Mouse (Mus musculus): ENCODE data around the gene Sqstm1. TPM values are rescaled to one million over a fixed set of nuclear protein-coding genes. Genes with fewer than 3 reads are reported as not detected.

The Sqstm1 gene
- total RNA-seq, 2 experiments from 2014 or later: 376 to 655 TPM

DNA sequence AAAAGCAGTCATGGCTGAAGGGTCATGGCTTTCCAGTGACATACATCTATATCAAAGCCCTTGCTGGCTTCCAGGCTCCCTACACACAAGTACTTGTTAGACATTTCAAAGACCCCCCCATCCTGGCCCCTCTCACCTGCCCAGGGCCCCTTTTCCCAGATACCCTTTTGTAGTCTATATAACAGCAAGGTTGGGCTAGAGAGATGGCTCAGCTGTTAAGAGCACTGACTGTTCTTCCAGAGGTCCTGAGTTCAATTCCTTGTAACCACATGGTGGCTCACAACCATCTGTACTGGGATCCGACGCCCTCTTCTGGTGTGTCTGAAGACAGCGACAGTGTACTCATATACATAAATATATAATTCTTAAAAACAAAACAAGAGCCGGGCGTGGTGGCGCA, 4.0 kb upstream of the Sqstm1 start:
- H3K27ac ChIP-seq: no peak overlapping the region; the same call in 1 of the 2 replicates
- no peak for DNase-seq
- intact Hi-C loops (cut with DNase I): no loop called here
- H3K4me3 ChIP-seq: no peak overlapping the region
- no peak for TF ChIP-seq CTCF (IDR thresholded peaks at IDR 0.05)

- no peak for TF ChIP-seq CTCF (IDR thresholded peaks at IDR 0.05)
- peak overlapping the region; percentile 100 for H3K27ac ChIP-seq
- peak overlapping the region; percentile 77 for H3K4me3 ChIP-seq
- intact Hi-C loops (cut with DNase I): no loop called here
- DNase-seq: peak; percentile 91
These were observed 2.5 kb upstream of the Sqstm1 start for GRCm38 (mm10) chr11:50212848-50213758.

DNA sequence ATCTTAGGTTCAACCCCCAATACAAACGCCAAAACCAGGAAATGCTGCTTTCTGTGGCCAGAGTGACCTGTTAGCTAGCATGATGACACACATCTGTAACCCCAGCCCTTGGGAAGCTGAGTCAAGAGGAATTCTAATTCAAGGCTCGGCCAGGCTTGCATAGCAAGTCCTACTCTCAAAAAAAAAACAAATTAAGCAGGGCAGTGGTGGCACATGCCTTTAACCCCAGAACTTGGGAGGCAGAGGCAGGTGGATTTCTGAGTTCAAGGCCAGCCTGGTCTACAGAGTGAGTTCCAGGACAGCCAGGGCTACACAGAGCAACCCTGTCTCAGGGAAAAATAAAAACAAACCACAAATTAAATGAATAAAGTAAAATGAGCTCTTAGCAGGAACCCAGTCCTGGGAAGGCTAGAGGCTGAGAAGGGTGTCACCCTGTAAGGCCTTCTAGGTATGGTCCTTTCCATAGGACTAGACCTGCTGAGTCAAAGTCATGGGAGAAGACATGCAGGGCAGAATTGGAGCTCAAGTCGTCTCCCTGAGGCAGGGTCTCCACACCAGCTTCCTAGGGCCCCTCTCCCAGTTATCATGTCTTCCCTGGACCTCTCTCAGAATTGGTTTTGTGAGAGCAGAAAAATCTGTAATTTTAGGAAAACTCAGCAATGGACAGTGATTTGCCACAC, 1.6 kb upstream of the Sqstm1 start:
- Histone ChIP-seq H3K4me3 (peak overlapping the region; percentile 77), H3K27ac (peak overlapping the region; percentile 100)
- no peak for DNase-seq
- no peak for TF ChIP-seq CTCF (IDR thresholded peaks at IDR 0.05)
- intact Hi-C loops (cut with DNase I): no loop called here

DNA sequence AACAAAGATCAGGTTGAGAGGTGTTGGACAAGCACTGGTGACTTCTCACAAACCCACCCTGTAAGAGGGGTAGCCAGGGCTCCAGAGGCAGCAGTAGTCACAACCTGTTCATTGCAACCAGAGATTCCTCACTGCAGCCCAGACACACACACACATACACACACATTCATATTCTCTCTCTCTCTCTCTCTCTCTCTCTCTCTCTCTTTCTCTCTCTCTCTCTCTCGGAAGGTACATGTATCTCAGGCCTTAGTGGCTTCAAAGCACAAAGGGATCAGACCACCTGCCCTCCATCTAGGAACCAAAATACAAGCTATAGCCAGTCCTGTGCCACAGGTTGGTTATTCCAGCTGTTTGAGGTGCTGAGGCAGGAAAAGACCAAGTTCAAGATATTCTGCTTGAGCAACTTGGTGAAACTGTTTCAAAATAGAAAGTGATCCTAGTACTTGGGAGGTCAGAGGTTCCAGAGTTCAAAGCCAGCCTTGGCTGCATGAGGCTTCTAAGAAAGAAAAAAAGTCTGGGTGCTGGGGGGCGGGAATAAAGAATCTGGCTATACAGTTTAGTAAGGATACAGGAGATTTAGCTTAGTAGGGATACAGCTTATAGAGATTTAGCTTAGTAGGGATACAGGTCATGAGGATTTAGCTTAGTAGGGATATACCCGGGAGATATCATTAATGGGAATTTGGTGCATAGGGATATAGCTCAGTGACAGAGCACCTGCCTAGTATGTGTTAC, 864 bp upstream of the Sqstm1 start:
- H3K27ac ChIP-seq: peak overlapping the region; percentile 100
- intact Hi-C loops (cut with DNase I): loop anchor here (2.0 kb wide), 1 partner anchor 37 kb away; the partner anchor contains the start of gene Mrnip
- peak overlapping the region; percentile 77 for H3K4me3 ChIP-seq
- TF ChIP-seq CTCF (IDR thresholded peaks at IDR 0.05): no peak
- DNase-seq: no peak

GRCm38 (mm10) chr11:50210101-50210504, 524 bp downstream of the Sqstm1 start:
- peak overlapping the region; percentile 100 for H3K27ac ChIP-seq
- intact Hi-C loops (cut with DNase I): loop anchor here (2.0 kb wide), 1 partner anchor 35 kb away; the partner anchor contains the start of gene Mrnip
- peak; percentile 94 for DNase-seq
- TF ChIP-seq CTCF (IDR thresholded peaks at IDR 0.05): no peak
- peak overlapping the region; percentile 77 for H3K4me3 ChIP-seq

GRCm38 (mm10) chr11:50208039-50208438, 2.6 kb downstream of the Sqstm1 start:
- peak overlapping the region; percentile 77 for H3K4me3 ChIP-seq
- TF ChIP-seq CTCF (IDR thresholded peaks at IDR 0.05): no peak
- H3K27ac ChIP-seq: no peak overlapping the region; the same call in 1 of the 2 replicates
- intact Hi-C loops (cut with DNase I): no loop called here
- DNase-seq: no peak

DNA sequence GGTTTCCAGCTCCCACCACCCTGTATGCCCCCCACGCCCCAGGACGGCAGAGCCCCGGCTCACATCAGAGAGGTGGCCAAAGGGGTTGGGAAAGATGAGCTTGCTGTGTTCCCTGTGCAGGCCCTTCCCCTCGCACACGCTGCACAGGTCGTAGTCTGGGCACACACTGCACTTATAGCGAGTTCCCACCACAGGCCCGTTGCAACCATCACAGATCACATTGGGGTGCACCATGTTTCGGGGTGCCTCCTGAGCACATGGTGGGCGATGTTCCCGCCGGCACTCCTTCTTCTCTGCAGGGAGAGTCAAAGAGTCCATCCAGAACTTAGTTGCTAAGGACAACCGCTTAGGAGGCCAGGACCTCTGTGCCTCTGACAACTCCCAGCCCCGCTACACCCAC, 3.3 kb downstream of the Sqstm1 start:
- DNase-seq: no peak
- H3K27ac ChIP-seq: no peak overlapping the region
- intact Hi-C loops (cut with DNase I): no loop called here
- peak overlapping the region; percentile 77 for H3K4me3 ChIP-seq
- TF ChIP-seq CTCF (IDR thresholded peaks at IDR 0.05): no peak

DNA sequence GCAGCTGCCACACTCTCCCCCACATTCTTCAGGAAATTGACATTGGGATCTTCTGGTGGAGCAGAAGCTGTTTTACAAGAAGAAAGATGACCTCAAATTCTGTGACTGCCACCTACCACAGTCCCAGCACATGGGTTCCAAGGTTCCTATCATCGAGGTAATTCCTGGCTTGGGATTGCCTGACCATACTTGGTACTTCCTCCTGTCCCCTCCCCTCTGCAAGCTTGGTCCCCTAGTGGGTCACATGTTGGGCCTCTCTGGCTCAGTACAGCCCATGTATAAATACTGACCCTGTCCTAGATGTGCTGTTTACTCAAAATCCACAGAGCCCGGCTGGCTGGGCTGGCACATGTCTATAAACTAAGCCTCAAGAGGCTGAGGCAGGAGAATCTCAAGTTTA, 4.6 kb downstream of the Sqstm1 start:
- Histone ChIP-seq H3K27ac (peak overlapping the region; percentile 41), H3K4me3 (peak overlapping the region; percentile 11)
- no peak for DNase-seq
- no peak for TF ChIP-seq CTCF (IDR thresholded peaks at IDR 0.05)
- intact Hi-C loops (cut with DNase I): no loop called here

DNA sequence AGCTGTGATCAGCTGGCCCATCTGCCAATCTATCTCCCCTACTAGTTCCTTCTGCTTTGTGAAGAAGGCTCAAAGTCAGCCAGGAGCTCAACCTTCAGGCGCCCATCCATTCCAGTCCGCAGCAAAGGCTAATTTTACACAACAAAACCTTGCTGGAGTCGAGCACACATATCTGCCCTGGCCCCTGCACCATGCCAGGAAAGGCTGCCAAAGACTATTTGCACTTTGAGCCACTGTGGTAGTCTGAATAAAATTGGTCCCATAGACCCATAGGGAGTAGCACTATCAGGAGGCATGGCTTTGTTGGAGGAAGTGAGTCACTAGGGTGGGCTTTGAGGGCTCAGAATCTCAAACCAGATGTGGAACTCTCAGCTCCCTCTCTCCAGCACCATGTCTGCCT, 5.2 kb downstream of the Sqstm1 start:
- Histone ChIP-seq H3K4me3 (no peak overlapping the region), H3K27ac (peak overlapping the region; percentile 41)
- peak; percentile 55 for DNase-seq
- TF ChIP-seq CTCF (IDR thresholded peaks at IDR 0.05): no peak
- intact Hi-C loops (cut with DNase I): no loop called here

- DNase-seq: no peak
- TF ChIP-seq CTCF (IDR thresholded peaks at IDR 0.05): no peak
- no peak overlapping the region for H3K4me3 ChIP-seq
- no peak overlapping the region for H3K27ac ChIP-seq
- intact Hi-C loops (cut with DNase I): no loop called here
These were observed 7.3 kb downstream of the Sqstm1 start for GRCm38 (mm10) chr11:50203302-50203827.

GRCm38 (mm10) chr11:50201590-50201989, 9.0 kb downstream of the Sqstm1 start:
- intact Hi-C loops (cut with DNase I): no loop called here
- Histone ChIP-seq H3K4me3 (no peak overlapping the region), H3K27ac (no peak overlapping the region)
- TF ChIP-seq CTCF (IDR thresholded peaks at IDR 0.05): no peak
- DNase-seq: no peak

- DNase-seq: no peak
- no peak overlapping the region for H3K27ac ChIP-seq
- no peak for TF ChIP-seq CTCF (IDR thresholded peaks at IDR 0.05)
- H3K4me3 ChIP-seq: no peak overlapping the region
- intact Hi-C loops (cut with DNase I): no loop called here
These were observed 10.0 kb downstream of the Sqstm1 start for GRCm38 (mm10) chr11:50200613-50201012.

Measured in gastrocnemius, adult 2 months (tissue).